Mouse (Mus musculus) liver, postnatal 0 days (tissue): ENCODE results near the gene Mdh1b. TPM values are rescaled to one million over a fixed set of nuclear protein-coding genes. Genes with fewer than 3 reads are reported as not detected.

ENCODE experiments used
- ATAC-seq: fragments of 200-750 bp; cut with Nextera tagmentation; 2 replicates; pipeline ENCODE4 v1.8.0; 2017; ENCODE audit warnings: mild to moderate bottlenecking, moderate library complexity
- DNase-seq: peaks from one replicate; pipeline ENCODE4 v3.0.0-alpha.2; 2016
- H3K27ac ChIP-seq: fragments of 300-500 bp; sonication (generic); 2 replicates; pipeline ENCODE4 v1.5.1; 2014; ENCODE audit warnings: antibody characterized with exemption, moderate library complexity, mild to moderate bottlenecking, low read depth
- H3K27me3 ChIP-seq: fragments of 300-500 bp; sonication (generic); 2 replicates; pipeline ENCODE4 v1.6.1; 2014; ENCODE audit warnings: low read length, control low read depth, mixed read lengths; ENCODE audit not compliant: insufficient read depth
- H3K36me3 ChIP-seq: fragments of 300-500 bp; sonication (generic); replicated peaks from 2 replicates; pipeline ENCODE4 v1.6.1; 2014; ENCODE audit warnings: mild to moderate bottlenecking, control low read depth, low read length, moderate library complexity, mixed read lengths; ENCODE audit not compliant: insufficient read depth
- H3K4me1 ChIP-seq: fragments of 300-500 bp; sonication (generic); 2 replicates; pipeline ENCODE4 v1.6.1; 2014; ENCODE audit warnings: antibody characterized with exemption, mild to moderate bottlenecking, control low read depth; ENCODE audit not compliant: insufficient read depth
- H3K4me2 ChIP-seq: fragments of 300-500 bp; sonication (generic); 2 replicates; pipeline ENCODE4 v1.6.1; 2014; ENCODE audit warnings: low read depth, mild to moderate bottlenecking, low read length, moderate library complexity, mixed read lengths
- H3K4me3 ChIP-seq: fragments of 300-500 bp; sonication (generic); 2 replicates; pipeline ENCODE4 v1.5.1; 2014; ENCODE audit warnings: low read depth, low read length
- H3K9ac ChIP-seq: fragments of 300-500 bp; sonication (generic); replicated peaks from 2 replicates; pipeline ENCODE4 v1.6.1; 2014; ENCODE audit warnings: mild to moderate bottlenecking, moderate library complexity
- H3K9me3 ChIP-seq: fragments of 300-500 bp; sonication (generic); 2 replicates; pipeline ENCODE4 v1.6.1; 2016; ENCODE audit warnings: mild to moderate bottlenecking, control low read depth, low read length, mixed read lengths
- CTCF ChIP-seq: sonication (generic); IDR thresholded peaks from 2 replicates; pipeline ENCODE4 v1.5.1; 2016; ENCODE audit warnings: antibody characterized with exemption, low read depth
- EP300 ChIP-seq: IDR thresholded peaks from 2 replicates; pipeline ENCODE4 v1.6.1; 2016; ENCODE audit warnings: antibody characterized with exemption, low read depth, mild to moderate bottlenecking
- WGBS: fragments of 180-500 bp; shearing (Covaris S2); extraction: QIAGEN DNeasy Blood & Tissue Kit; methylation state at CpG from one replicate; pipeline ENCODE4 v1.1.7; 2014; ENCODE audit not compliant: insufficient replicate concordance; 5-methylcytosine and 5-hydroxymethylcytosine counted together
- polyA plus RNA-seq: library from polyadenylated mRNA; unstranded; fragments of >200 nt; fragmentation: Nextera tagmentation; extraction: Ambion mirVana; gene quantifications from 2 replicates; pipeline ENCODE4 v1.2.1, GENCODE M21; 2015

Gene Mdh1b
- polyA plus RNA-seq: not detected in 2 replicates

GRCm38 (mm10) chr1:63730240-63730771 lies at the start of gene Mdh1b, which contains the start of gene Fastkd2:
Mdh1b (minus strand) TSS chr1:63730318.
Fastkd2 (plus strand) TSS chr1:63730614.
- H3K27ac ChIP-seq: no peak within 1 kb of the TSS
- H3K4me3 ChIP-seq: peak within 1 kb of the TSS; percentile 65
- TF ChIP-seq EP300: peak; percentile 57
- TF ChIP-seq CTCF: no peak
- no peaks in the 10 kb centered on the region for H3K27me3 ChIP-seq
- peak within 1 kb of the TSS; percentile 65 for H3K9ac ChIP-seq
- DNase-seq (peak; percentile 87), ATAC-seq (peak; percentile 98)
- under 1% methylated on average over 31 of the region's 31 CpGs for WGBS
- no peaks in the 10 kb centered on the region; the same call in none of the 2 replicates for H3K36me3 ChIP-seq
- H3K4me1 ChIP-seq: peaks cover 7% of the 10 kb centered on the region; the same call in 1 of the 2 replicates
- peak within 1 kb of the TSS; percentile 74 for H3K4me2 ChIP-seq
- no peaks in the 10 kb centered on the region for H3K9me3 ChIP-seq

GRCm38 (mm10) chr1:63776902-63777630 lies 46.9 kb upstream of the Mdh1b start:
- TF ChIP-seq EP300 (no peak), CTCF (no peak)
- Histone ChIP-seq H3K27me3 (no peaks in the 10 kb centered on the region), H3K4me2 (no peak overlapping the region), H3K27ac (no peak overlapping the region), H3K4me1 (no peaks in the 10 kb centered on the region), H3K4me3 (no peak overlapping the region), H3K9ac (no peak overlapping the region), H3K36me3 (no peaks in the 10 kb centered on the region), H3K9me3 (no peaks in the 10 kb centered on the region)
- no peak for DNase-seq
- ATAC-seq: no peak
- 39% methylated on average over 4 of the region's 4 CpGs for WGBS

DNA sequence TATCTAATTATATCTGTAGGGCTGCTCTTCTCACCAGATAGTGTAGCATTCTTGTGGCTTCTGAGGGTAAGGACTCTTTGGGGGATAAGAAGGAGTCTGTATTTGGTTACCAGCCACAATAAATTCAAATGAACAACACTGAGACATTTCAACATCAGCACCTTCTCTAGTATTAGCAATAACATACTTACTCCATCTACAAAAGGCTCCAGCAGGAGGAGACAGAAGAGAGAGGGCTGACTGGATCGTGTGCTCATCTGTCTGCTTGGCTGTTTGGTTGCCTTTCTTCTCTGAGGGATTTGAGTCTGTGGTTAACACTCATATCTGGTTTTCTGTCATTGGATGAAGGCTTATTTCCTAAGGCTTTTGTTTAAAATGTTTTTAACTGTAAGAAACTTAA lies 46.3 kb upstream of the Mdh1b start:
- Histone ChIP-seq H3K9me3 (no peaks in the 10 kb centered on the region), H3K27ac (no peak overlapping the region), H3K4me3 (no peak overlapping the region), H3K27me3 (no peaks in the 10 kb centered on the region), H3K36me3 (no peaks in the 10 kb centered on the region), H3K4me1 (no peaks in the 10 kb centered on the region), H3K9ac (no peak overlapping the region), H3K4me2 (no peak overlapping the region)
- TF ChIP-seq CTCF: no peak
- TF ChIP-seq EP300: no peak
- 48% methylated on average over 1 of the region's 1 CpGs for WGBS
- DNase-seq (no peak), ATAC-seq (no peak)

- H3K4me3 ChIP-seq: no peak overlapping the region
- H3K4me2 ChIP-seq: no peak overlapping the region
- no peaks in the 10 kb centered on the region for H3K4me1 ChIP-seq
- no peak overlapping the region for H3K27ac ChIP-seq
- H3K9ac ChIP-seq: no peak overlapping the region
- no peaks in the 10 kb centered on the region for H3K36me3 ChIP-seq
- no peaks in the 10 kb centered on the region for H3K9me3 ChIP-seq
- TF ChIP-seq EP300: no peak
- no peak for TF ChIP-seq CTCF
- DNase-seq: no peak
- WGBS: 81% methylated on average over 7 of the region's 7 CpGs
- no peaks in the 10 kb centered on the region for H3K27me3 ChIP-seq
- ATAC-seq: no peak
Measured at GRCm38 (mm10) chr1:63770309-63770708, 40.2 kb upstream of the Mdh1b start.

DNA sequence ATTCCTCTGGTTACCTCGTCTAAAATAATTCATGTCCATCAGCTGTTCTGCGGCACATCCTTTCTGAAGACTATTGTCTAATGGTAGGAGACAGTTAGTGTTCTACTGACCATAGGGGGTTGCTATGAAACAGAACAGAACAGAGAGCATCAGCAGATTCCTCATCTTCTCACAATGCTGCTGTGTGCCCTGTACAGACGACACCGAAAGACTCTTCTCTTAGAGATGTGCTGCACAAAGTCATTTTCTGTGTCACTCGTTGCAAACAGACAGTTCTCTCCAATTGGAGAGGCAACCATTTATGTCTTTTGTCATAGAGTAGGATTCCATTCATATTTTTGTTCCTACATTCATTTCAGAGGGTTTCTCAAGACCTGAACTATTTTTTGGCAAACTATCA lies 39.0 kb upstream of the Mdh1b start, which contains the start of gene 4933402D24Rik:
Gene 4933402D24Rik (minus strand): TSS at position 101 of the 400 bp plus-strand sequence.
- DNase-seq (no peak), ATAC-seq (no peak)
- Histone ChIP-seq H3K4me3 (no peak within 1 kb of the TSS), H3K27ac (no peak within 1 kb of the TSS), H3K27me3 (no peaks in the 10 kb centered on the region), H3K4me2 (no peak within 1 kb of the TSS), H3K36me3 (no peaks in the 10 kb centered on the region), H3K9me3 (no peaks in the 10 kb centered on the region), H3K9ac (no peak within 1 kb of the TSS), H3K4me1 (no peaks in the 10 kb centered on the region)
- TF ChIP-seq EP300: no peak
- no peak for TF ChIP-seq CTCF
- WGBS: 73% methylated on average over 5 of the region's 5 CpGs

DNA sequence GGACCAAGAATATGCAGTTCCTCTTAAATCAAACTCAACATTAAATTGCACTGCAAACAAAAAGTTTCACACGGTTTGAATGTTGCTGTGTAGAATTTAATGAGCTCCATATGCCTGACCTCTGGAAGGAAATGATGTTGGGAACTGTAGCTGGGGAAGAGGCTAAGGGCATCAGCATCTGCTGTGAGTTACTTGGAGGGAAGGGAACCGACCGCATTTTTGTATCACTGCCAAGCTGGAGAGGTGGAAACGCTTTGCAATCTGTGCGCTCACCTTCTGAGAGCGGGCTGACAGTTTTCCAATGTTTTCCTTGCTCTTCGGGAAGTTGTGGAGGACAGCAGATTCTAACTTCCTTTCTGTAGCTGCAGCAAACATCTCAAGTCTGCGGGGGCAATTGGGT lies 38.0 kb upstream of the Mdh1b start:
- Histone ChIP-seq H3K27me3 (no peaks in the 10 kb centered on the region), H3K9me3 (no peaks in the 10 kb centered on the region), H3K27ac (no peak overlapping the region), H3K9ac (no peak overlapping the region), H3K36me3 (no peaks in the 10 kb centered on the region), H3K4me3 (no peak overlapping the region), H3K4me2 (no peak overlapping the region), H3K4me1 (no peaks in the 10 kb centered on the region)
- ATAC-seq (no peak), DNase-seq (no peak)
- WGBS: 70% methylated on average over 8 of the region's 8 CpGs
- TF ChIP-seq EP300: no peak
- no peak for TF ChIP-seq CTCF
